Mouse (Mus musculus) spleen, adult 12 weeks (tissue): ENCODE results near the gene Myef2.
"Not testable (repeated sequence)": the region's sequence is repeated elsewhere in the genome, so short reads cannot be mapped to it uniquely, and the experiment has no call there.

Experiments
- DNase-seq: peaks from one replicate; pipeline ENCODE4 v3.0.0; 2022; ENCODE audit warnings: low spot score

Myef2 gene

GRCm38 (mm10) chr2:125123477-125123852, at the start of gene Myef2:
Gene Myef2 (minus strand): TSS chr2:125123661.
- peak; percentile 81 for DNase-seq

DNA sequence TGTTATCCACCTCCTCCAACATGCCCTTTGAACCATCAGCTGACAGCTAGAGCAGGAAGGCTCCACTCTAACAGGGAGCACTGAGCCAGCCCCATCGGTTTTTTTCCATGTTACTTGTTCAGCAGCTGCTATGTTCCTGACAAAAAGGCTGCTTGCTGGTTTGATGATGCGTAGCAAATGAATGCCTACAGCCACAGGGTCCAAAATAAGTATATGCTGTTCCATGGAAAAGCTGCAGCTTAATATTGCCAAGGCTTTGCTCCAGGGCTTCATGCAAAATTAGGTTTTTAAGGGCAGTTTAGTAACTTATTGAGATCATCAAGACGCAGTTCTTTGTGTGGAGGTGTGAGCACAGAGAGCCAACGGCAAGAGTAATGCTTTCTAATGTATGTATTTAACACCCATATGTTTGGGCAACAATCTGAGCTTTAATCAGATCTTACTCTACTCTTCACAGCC, 38.6 kb upstream of the Myef2 start:
- no peak for DNase-seq

GRCm38 (mm10) chr2:125155504-125155903, 32.0 kb upstream of the Myef2 start:
- DNase-seq: no peak

DNA sequence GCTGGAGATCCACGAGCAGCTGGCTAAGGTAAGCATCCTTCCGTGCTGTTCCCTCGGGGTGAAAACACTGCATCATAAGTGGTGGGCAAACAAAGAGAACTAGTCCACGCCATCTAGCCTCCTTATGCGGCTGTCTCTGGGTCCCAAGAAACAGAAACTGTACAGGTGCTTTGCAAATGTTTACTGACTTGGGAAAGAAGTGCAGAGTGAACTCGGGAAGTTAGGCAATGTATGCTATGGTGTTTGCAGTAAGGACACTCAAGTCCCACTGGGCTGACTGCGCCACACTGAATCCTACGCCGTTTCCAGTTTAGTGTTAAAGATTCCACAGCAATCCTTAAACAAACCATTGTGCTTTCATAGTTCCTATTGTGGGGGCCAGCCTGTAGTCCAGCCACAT, 30.8 kb upstream of the Myef2 start:
- no peak for DNase-seq

- no peak for DNase-seq
Observed at GRCm38 (mm10) chr2:125152388-125152787, 28.9 kb upstream of the Myef2 start, which contains the start of gene Slc12a1. Gene Slc12a1 (plus strand): TSS chr2:125152505.

GRCm38 (mm10) chr2:125142336-125142735, 18.9 kb upstream of the Myef2 start:
- no peak for DNase-seq

DNA sequence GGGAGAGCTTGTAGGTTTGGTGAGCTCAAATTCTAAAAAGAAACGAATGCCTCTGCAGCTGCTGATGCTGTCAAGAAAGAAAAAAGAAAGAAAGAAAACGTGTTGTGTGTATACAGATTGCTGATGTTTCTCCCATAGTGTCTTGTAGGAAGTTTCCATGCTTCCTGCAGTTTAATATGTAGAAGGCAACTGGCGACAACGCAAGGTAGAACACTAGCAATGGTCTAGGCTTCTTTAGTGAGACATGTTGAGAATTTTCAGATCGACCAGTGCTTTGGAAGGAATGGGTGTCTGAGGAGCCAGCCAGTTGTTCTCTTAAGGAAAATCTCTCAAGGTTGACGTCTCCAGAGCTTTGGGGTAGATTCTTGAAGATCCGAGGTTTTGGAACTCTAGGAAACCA, 13.4 kb upstream of the Myef2 start:
- no peak for DNase-seq

DNA sequence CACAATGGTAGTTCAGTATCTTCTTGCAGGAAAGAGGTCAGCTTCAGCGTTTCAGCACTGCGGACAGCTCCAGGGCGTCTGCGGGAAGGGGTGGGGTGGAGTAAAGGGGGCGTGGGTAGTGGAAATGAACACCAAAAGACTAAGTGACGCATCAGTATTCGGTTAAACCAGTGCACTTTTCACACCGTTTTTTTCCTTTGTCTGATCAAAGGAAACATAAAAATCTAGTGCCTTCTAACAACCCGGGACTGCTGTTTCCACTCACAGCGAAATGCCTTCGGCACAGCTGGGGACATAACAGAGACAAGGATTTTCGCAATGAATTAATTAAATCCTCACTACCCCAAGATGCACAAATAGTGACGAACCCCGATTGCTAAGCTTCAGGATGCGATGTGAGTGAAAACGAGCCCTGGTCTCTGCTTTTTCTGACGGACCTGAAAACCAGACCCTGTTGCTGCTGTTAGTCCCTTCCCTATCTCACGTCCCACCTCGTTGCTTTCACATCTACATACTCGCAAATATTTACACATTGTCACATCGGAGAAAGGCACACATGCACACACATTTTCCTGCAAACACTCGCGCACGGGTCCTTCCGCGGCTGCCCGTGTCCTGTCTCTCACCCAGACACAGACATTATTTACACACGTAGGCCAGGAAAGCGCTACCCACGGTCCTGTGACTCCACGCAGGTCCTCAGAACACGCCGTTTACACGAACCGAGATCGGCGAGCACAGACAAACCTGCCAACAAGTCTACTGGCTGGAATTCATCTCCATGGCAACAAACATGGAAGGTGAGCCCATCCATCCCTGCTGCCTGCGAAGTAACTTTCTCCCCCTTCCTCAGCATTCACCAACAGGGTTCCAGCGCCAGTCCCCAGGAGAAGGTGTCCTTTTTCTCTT, 12.7 kb upstream of the Myef2 start, which contains the start of gene Ctxn2:
Gene Ctxn2, plus strand, starts transcription at position 790 of the 909 bp plus-strand sequence.
- peak; percentile 12 for DNase-seq

DNA sequence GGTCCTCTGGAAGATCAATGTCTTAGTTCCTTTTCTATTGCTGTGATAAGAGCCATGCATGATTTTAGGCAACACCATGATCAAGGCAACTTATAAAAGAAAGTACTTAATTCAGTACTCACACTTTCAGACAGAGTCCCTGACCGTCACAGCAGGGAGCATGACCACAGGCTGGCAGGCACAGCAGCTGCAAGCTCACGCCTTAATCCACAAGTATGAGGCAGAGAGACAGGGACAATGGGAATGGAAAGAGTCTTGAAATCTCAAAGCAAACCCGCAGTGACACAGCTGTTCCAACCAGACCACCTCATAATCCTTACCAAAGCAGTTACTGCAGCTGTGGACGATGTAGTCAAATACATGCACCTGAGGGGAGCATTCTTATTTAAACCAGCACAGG, 10.7 kb upstream of the Myef2 start:
- no peak for DNase-seq

- DNase-seq: no peak
Observed at GRCm38 (mm10) chr2:125126792-125127191, 3.3 kb upstream of the Myef2 start.

GRCm38 (mm10) chr2:125125824-125126223, 2.4 kb upstream of the Myef2 start:
- DNase-seq: no peak

- DNase-seq: peak; percentile 62
Observed at GRCm38 (mm10) chr2:125122624-125123476, 611 bp downstream of the Myef2 start.

GRCm38 (mm10) chr2:125122288-125122623, 1.2 kb downstream of the Myef2 start:
- no peak for DNase-seq

- DNase-seq: no peak
Observed at GRCm38 (mm10) chr2:125119381-125120110, 3.9 kb downstream of the Myef2 start.

DNA sequence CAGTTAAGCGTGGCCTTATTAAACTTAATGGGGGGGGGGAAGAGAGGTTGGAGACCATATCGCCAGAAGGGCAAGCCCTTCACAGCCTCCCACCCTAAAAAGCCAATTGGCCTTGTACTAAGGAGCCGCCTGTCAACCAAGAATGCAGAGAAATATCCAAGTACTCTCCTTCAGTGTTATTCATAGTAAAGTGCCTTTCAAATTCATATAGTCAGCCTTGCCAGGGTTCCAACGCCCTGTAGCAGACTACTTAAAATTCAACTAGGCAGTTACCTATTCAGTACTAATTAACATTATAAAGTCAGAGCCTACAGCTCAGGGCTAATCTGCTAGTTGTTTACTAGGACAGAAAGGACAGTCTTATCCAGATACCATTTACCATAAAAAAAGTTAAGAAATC, 16.9 kb downstream of the Myef2 start:
- DNase-seq: not testable (repeated sequence)

- not testable (repeated sequence) for DNase-seq
Observed at GRCm38 (mm10) chr2:125104491-125104890, 19.0 kb downstream of the Myef2 start.

DNA sequence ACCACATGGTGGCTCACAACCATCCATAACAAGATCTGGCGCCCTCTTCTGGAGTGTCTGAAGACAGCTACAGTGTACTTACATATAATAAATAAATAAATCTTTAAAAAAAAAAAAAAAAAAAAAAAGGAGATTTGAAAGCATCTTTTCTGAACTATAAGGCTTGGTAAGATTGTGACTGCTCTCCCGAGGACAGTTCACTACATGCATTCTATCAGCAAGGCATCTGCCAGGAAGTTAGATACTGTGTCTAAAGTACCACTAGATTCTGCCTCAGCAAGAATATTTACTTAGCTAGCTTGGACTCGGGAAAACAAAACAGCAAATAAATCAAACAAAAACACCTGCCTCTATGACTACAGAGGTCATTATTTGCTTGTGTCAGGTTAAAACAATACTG, 31.3 kb downstream of the Myef2 start:
- DNase-seq: not testable (repeated sequence)

DNA sequence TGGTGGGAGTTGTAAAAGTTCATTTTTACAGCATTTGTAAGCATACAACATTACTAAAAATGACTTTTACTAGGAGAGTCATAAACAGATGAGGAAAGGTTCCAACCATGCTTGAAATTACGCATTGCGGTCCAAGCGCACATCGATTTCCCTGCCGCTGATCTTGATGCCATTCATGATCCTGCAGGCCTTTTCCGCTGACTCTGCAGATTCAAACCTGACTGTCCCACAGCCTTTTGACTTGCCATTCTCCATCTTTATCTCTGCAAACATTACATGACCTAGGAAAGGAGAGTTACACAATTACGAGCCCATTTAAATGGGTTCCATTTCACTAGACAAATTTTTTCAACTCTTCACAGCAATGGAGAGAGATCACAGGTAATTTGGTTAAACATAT, 34.7 kb downstream of the Myef2 start:
- no peak for DNase-seq

DNA sequence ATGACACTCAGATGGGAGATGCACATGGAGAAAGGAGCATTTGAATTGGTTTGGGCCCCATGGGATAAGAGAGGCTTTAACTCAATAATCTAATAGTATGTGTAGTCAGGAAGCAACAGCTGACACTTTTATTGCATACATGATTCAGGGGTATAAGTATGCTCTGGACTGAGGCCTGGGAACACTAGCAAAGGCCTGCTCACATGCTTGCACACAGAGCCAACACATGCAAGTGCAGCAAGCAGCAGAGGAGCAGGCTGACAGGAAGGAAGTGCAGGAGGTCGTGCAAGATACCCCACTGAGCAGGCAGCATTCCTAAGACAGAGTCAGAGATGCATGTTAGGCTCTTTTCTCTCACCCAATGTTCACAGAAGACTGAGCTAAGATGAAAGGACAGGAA, 39.6 kb downstream of the Myef2 start:
- no peak for DNase-seq

DNA sequence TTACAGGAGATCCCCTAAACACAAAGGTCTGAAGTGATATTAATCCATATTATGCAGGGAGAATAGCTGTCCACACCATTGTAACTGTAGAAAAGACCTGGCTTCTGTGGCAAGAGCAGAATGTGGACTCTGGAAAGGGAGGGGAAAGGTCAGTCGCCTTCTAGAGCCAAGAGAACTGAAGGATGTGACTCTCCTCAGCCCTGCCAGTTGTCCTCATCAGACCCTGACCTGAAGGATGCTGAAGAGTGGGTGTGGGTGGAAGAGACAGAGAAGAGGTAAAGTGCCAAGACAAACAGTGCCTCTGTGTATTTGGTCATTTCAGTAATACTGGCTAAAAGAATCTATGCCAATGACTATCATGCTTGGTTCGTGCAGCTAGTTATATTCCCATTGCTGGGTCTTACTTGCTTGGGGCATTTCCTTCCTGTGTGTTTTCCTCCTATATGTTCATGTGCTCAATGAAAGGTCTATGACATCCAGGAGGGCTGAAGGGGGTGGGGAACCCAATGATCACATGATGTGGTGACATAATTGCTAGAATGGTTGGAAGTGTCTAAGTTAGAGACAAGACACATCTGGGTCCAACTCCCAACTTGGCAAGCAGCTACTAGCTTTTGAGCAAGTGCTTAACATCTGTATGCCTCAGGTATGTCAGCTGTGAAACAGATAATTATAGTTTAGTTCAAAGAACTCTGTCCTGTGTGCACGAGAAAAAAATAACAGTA, 50.2 kb downstream of the Myef2 start:
- DNase-seq: no peak

DNA sequence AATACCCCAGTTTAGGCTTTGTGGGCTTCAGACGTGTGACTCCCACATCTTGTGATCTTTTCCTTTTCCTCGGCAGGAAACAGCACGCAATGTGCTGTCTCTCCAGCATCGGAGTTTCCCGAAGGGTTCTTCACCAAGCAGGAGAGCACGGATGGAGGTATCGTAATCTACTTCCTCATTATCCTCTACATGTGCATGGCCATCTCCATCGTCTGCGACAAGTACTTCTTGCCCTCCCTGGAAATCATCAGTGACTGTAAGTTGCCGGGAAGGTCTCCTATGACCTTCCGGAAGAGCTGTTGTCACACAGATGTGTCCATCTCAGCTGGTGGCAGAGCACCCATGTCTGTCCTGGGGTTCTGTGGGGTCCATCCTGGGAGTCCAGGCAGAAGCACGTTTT, 54.8 kb downstream of the Myef2 start:
- DNase-seq: no peak
